Mouse (Mus musculus): Measurements from ENCODE around the gene Abcb7.

DNA sequence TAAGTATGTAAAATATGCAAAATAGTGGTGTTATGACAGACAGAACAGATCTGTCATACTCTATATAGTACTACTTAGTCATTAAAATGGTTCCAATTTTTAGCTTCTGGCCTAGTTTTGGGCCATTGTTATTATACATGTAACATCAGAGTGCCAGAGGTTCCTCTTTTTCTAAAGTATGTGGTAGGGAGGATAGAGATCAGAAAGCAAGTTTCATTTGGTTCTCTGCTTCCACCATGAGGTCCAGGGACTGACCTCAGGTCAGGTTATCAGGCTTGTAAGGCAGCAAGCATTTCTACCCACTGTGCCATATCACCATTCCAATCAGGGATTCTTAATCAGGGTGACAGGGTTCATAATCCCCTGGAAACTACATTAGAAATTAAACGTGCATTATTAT lies 16.1 kb downstream of the Abcb7 start:
- no peak for TF ChIP-seq POLR2A (IDR thresholded peaks at IDR 0.05; ENCODE audit: control insufficient read depth in 1 of 2, insufficient read depth in 1 of 2, low read depth in 1 of 2, low read length in 2 of 2, poor library complexity in 1 of 2)
- no peak for TF ChIP-seq E2F4 (IDR thresholded peaks at IDR 0.05; ENCODE audit: borderline replicate concordance, low read depth, low read length)
- TF ChIP-seq EP300 (IDR thresholded peaks at IDR 0.05; ENCODE audit: low read depth in 1 of 2, low read length in 2 of 2), result no peak
- no peak for TF ChIP-seq GATA1 (IDR thresholded peaks at IDR 0.05; ENCODE audit: low read depth, low read length)
- no peak for TF ChIP-seq KAT2A (conservative IDR thresholded peaks at IDR 0.05; ENCODE audit: low read depth, low read length)
- no peak for TF ChIP-seq TAL1 (IDR thresholded peaks at IDR 0.05; ENCODE audit: low read length)
- no peak for TF ChIP-seq NELFE (IDR thresholded peaks at IDR 0.05; ENCODE audit: low read depth, low read length)
